Mouse (Mus musculus): ENCODE data around the gene Pifo. TPM values are rescaled to one million over a fixed set of nuclear protein-coding genes. Genes with fewer than 3 reads are reported as not detected.

The Pifo gene
- total RNA-seq, 2 experiments from 2014 or later: not detected

DNA sequence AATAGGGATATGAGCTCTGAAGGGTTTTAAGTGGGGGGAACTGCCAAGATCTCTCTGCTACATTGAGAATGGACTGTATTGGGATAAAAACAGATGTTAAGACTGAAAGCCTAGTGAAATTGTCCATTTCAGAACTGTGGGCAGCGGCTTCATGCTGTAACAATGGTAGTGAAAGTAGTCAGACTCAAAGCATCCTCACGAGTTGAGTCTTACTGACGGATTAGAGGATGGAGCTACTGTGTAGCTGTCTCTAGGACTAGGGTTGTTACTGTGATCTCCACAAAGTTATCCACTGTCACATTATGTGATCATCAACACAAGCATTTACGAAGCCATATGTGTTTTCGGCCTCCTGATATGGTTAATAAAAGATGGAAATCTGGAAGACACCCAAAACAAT lies 56.2 kb downstream of the Pifo start:
- no peak for ATAC-seq (ENCODE audit: poor library complexity, severe bottlenecking)

DNA sequence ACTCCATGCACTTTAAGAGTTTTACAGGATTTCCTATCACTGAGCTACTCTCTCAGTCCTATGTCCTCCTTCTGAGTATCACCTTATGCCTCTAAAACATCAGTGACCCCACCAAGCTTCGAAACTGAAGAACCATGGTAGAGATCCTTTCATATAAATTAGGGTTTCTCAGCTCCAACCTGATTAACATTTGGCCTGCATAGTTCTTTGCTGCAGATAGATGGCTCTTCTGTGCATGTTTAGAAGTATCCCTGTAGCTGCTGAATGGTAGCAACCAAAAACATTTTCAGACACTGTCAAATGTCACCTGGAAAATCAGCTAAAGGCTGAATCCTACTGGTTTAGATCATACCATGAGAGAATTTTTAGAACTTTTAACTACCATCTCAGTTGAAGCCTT lies 57.2 kb downstream of the Pifo start:
- no peak for ATAC-seq (ENCODE audit: poor library complexity, severe bottlenecking)

DNA sequence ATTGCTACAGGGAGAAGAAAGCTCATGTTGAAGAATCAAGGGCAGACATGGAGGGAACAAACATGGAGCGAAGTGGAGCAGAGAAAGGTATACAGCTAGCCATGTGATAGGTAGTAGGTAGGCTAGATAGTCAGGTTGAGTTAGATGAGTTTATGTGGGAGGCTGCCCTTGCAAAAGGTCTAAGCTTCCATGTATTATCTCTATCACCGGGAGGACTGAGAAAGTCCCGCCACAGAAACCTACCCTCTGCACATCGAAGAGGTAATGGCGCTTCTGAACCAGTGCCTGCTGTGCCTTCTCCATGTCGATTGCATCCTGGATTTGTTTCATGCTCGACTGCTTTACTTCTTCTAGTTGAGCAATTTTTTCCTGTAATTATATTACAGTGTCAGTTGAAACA lies 63.1 kb downstream of the Pifo start:
- ATAC-seq (ENCODE audit: poor library complexity, severe bottlenecking): no peak

Other genes starting within 250 kb of the Pifo start
- 278 and 301 TPM in 2 replicates for gene Rap1a, start 213.3 kb downstream of the Pifo start, total RNA-seq (2015)
- gene Rap1a, start 213.3 kb downstream of the Pifo start, total RNA-seq (2017): 210 and 223 TPM in 2 replicates
- 12.7 and 15.0 TPM in 2 replicates for gene Adora3, start 143.8 kb downstream of the Pifo start, total RNA-seq (2015)
- gene Adora3, start 143.8 kb downstream of the Pifo start, total RNA-seq (2017): 6.4 and 6.5 TPM in 2 replicates
- 0.40 and 1.2 TPM in 2 replicates for gene Tmigd3, start 143.7 kb downstream of the Pifo start, total RNA-seq (2015)
- 2.1 and 5.8 TPM in 2 replicates for gene Tmigd3, start 143.7 kb downstream of the Pifo start, total RNA-seq (2017)
- gene I830077J02Rik, start 82.0 kb downstream of the Pifo start, total RNA-seq (2015): 126 and 132 TPM in 2 replicates
- 71.5 and 74.6 TPM in 2 replicates for gene I830077J02Rik, start 82.0 kb downstream of the Pifo start, total RNA-seq (2017)
- 22.3 and 23.0 TPM in 2 replicates for gene Wdr77, start 55.3 kb downstream of the Pifo start, total RNA-seq (2015)
- 11.8 and 14.0 TPM in 2 replicates for gene Wdr77, start 55.3 kb downstream of the Pifo start, total RNA-seq (2017)
- 442 and 475 TPM in 2 replicates for gene Atp5f1, start 54.5 kb downstream of the Pifo start, total RNA-seq (2015)
- 501 and 520 TPM in 2 replicates for gene Atp5f1, start 54.5 kb downstream of the Pifo start, total RNA-seq (2017)
- gene Ovgp1, start 40.9 kb downstream of the Pifo start, total RNA-seq (2015): 6.0 and 18.8 TPM in 2 replicates
- gene Ovgp1, start 40.9 kb downstream of the Pifo start, total RNA-seq (2017): 3.0 and 5.4 TPM in 2 replicates
- 10.8 and 13.7 TPM in 2 replicates for gene Chil5, start 18.2 kb upstream of the Pifo start, total RNA-seq (2015)
- 7.0 and 7.6 TPM in 2 replicates for gene Chil5, start 18.2 kb upstream of the Pifo start, total RNA-seq (2017)
- gene Chia1, start 98.6 kb upstream of the Pifo start, total RNA-seq (2015): not detected in 2 replicates
- gene Chia1, start 98.6 kb upstream of the Pifo start, total RNA-seq (2017): not detected in 2 replicates
- 2,315 and 2,335 TPM in 2 replicates for gene Chil3, start 152.9 kb upstream of the Pifo start, total RNA-seq (2015)
- 1,740 and 1,755 TPM in 2 replicates for gene Chil3, start 152.9 kb upstream of the Pifo start, total RNA-seq (2017)
- 0.14 and 0.18 TPM in 2 replicates for gene Chil4, start 204.9 kb upstream of the Pifo start, total RNA-seq (2015)
- gene Chil4, start 204.9 kb upstream of the Pifo start, total RNA-seq (2017): 0.16 and 0.18 TPM in 2 replicates